Mouse (Mus musculus): Measurements from ENCODE around the gene Fcmr. TPM values are rescaled to one million over a fixed set of nuclear protein-coding genes. Genes with fewer than 3 reads are reported as not detected.
A peak's percentile ranks its signal among the peaks of the same experiment; 100 is the strongest.

The Fcmr gene
- polyA plus RNA-seq, 1 experiment from 2014 or later = 0.47 TPM

DNA sequence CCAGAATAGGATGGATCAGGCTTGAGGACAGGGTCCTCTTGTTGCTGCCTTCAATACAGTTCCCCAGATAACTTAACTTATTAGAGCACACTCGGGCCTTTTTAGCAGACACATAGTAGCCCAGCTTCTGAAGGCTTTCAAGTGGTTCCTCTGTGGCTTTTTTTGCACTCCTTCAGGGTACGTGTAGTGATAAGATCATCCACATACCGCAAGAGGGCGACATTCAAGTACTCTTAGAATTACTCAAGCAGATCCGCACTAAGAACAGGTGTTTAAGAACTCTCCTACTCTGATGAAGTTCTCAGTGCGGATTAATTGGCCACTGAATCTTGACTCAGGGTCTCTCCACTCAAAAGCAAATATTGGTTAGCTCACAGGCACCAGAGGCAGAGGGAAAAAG lies 27.2 kb upstream of the Fcmr start:
- Histone ChIP-seq H3K36me3 (no peaks in the 10 kb centered on the region), H3K9me3 (replicated peaks) (no peaks in the 10 kb centered on the region), H3K27me3 (no peaks in the 10 kb centered on the region; the same call in 1 of the 2 replicates), H3K4me1 (peaks cover 8% of the 10 kb centered on the region; the same call in 1 of the 2 replicates), H3K4me3 (replicated peaks) (no peak overlapping the region), H3K4me2 (no peak overlapping the region), H3K9ac (no peak overlapping the region), H3K27ac (no peak overlapping the region)
- no peak for ATAC-seq (replicated peaks; ENCODE audit: low FRiP score)
- 57% methylated on average over 6 of the region's 6 CpGs for WGBS

DNA sequence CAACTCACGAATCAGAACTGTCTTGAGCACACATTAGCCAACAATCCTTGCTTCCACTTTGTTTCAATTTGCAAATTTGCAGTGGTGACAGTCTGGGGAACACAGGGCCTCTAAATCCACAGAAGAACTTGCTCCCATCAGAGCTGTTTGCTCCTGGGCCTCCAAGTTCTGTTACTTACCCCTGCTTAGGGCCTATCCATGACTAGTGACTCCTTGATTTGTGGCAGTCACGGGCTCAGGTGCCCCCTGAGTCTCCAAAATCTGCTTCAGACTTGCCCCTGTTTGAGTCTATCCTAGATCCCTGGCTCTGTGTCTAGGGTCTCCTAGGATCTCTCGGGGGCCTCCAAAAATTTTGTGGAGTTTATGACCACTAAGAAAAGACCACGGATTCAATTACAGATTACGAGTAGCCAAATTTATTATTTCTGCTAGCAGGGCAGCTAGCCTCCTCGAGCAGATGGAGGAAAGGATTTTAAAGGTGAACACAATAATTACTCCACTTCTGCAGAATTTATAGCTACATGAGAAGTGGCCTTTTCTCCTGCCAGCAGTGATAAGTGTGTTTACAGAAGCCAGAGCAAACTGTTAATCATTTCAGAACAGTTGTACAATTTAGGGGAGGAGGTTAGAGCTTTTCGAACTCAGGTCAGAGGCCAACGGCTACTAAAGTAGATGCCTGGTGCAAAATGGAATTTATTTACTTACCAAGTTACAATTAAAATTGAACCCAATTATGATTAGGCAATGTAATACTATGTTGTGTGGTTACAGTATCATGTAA lies 24.7 kb upstream of the Fcmr start:
- 24% methylated on average over 8 of the region's 8 CpGs for WGBS
- Histone ChIP-seq H3K4me2 (no peak overlapping the region), H3K9me3 (replicated peaks) (no peaks in the 10 kb centered on the region), H3K9ac (no peak overlapping the region), H3K4me3 (replicated peaks) (no peak overlapping the region), H3K27me3 (no peaks in the 10 kb centered on the region; the same call in 1 of the 2 replicates), H3K36me3 (no peaks in the 10 kb centered on the region), H3K27ac (0 out of 2 replicates have a peak overlapping the region, but pooled peaks have one; percentile 1), H3K4me1 (peaks cover 8% of the 10 kb centered on the region; the same call in 1 of the 2 replicates)
- no peak; the same call in 1 of the 2 replicates for ATAC-seq (replicated peaks; ENCODE audit: low FRiP score)

GRCm38 (mm10) chr1:130841621-130842020 lies 23.8 kb upstream of the Fcmr start:
- Histone ChIP-seq H3K4me2 (no peak overlapping the region), H3K9me3 (replicated peaks) (no peaks in the 10 kb centered on the region), H3K4me3 (replicated peaks) (no peak overlapping the region), H3K27ac (no peak overlapping the region), H3K27me3 (no peaks in the 10 kb centered on the region; the same call in 1 of the 2 replicates), H3K4me1 (peaks cover 8% of the 10 kb centered on the region; the same call in 1 of the 2 replicates), H3K9ac (no peak overlapping the region), H3K36me3 (no peaks in the 10 kb centered on the region)
- ATAC-seq (replicated peaks; ENCODE audit: low FRiP score) = no peak
- WGBS = 58% methylated on average over 7 of the region's 7 CpGs

- 92% methylated on average over 7 of the region's 7 CpGs for WGBS
- H3K4me3 ChIP-seq (replicated peaks) = no peak overlapping the region
- H3K9ac ChIP-seq = no peak overlapping the region
- no peak overlapping the region for H3K27ac ChIP-seq
- H3K36me3 ChIP-seq = no peaks in the 10 kb centered on the region
- no peak overlapping the region for H3K4me2 ChIP-seq
- ATAC-seq (replicated peaks; ENCODE audit: low FRiP score) = no peak
- H3K9me3 ChIP-seq (replicated peaks) = no peaks in the 10 kb centered on the region
- H3K27me3 ChIP-seq = no peaks in the 10 kb centered on the region; the same call in 1 of the 2 replicates
- peaks cover 8% of the 10 kb centered on the region; the same call in 1 of the 2 replicates for H3K4me1 ChIP-seq
Measured at GRCm38 (mm10) chr1:130844516-130844915, 21.0 kb upstream of the Fcmr start.

- Histone ChIP-seq H3K9me3 (replicated peaks) (no peaks in the 10 kb centered on the region), H3K27ac (no peak overlapping the region), H3K4me3 (replicated peaks) (no peak overlapping the region), H3K27me3 (no peaks in the 10 kb centered on the region), H3K36me3 (no peaks in the 10 kb centered on the region), H3K4me2 (no peak overlapping the region), H3K9ac (no peak overlapping the region), H3K4me1 (no peaks in the 10 kb centered on the region; the same call in 1 of the 2 replicates)
- no peak for ATAC-seq (replicated peaks; ENCODE audit: low FRiP score)
- 85% methylated on average over 10 of the region's 10 CpGs for WGBS
Measured at GRCm38 (mm10) chr1:130849530-130850214, 15.8 kb upstream of the Fcmr start.

DNA sequence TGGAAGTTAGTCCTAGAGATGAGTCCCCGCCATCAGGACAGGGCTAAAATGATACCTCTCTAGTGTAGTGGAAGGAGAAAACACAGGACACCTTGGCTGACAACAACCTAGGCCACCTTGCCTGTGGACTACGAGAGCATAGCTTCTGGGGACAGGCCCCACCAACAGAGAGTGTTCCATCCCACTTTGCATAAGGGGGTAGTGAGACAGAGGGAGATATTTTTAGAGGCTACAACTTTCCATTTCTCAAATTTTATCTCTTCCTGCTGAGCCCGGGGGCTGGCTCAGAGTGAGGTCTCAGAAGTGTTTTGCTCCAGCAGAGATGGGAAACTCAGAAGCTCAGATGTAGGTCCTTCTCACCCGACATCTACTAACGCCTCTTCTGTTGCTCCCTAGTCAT lies 15.1 kb upstream of the Fcmr start:
- Histone ChIP-seq H3K9ac (no peak overlapping the region), H3K4me2 (no peak overlapping the region), H3K36me3 (no peaks in the 10 kb centered on the region), H3K27ac (no peak overlapping the region), H3K4me1 (no peaks in the 10 kb centered on the region; the same call in 1 of the 2 replicates), H3K4me3 (replicated peaks) (no peak overlapping the region), H3K9me3 (replicated peaks) (no peaks in the 10 kb centered on the region), H3K27me3 (no peaks in the 10 kb centered on the region)
- ATAC-seq (replicated peaks; ENCODE audit: low FRiP score) = no peak
- 85% methylated on average over 5 of the region's 5 CpGs for WGBS

DNA sequence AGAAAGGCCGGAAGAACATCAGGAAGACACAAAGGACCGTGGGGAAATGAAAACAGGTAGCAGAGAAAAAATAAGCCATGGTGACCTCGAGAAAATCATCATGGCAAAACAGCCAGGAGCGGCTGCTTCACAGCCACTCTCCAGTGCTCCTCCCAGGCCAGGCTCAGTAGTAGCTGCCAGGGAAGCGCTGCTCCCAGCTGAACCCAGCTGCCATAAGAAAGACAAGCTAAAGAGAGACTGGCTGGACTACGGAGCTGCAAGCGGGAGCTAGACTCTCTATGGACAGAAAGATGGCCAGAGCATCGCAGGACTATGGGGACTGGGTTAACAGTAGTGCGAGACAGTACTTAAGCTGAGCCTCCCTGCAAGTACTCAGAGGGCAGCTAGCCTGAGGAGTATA lies 10.7 kb upstream of the Fcmr start:
- Histone ChIP-seq H3K36me3 (no peaks in the 10 kb centered on the region), H3K4me2 (no peak overlapping the region), H3K9ac (no peak overlapping the region), H3K4me3 (replicated peaks) (no peak overlapping the region), H3K9me3 (replicated peaks) (no peaks in the 10 kb centered on the region), H3K27ac (no peak overlapping the region), H3K4me1 (no peaks in the 10 kb centered on the region; the same call in 1 of the 2 replicates), H3K27me3 (no peaks in the 10 kb centered on the region)
- WGBS = 85% methylated on average over 9 of the region's 9 CpGs
- ATAC-seq (replicated peaks; ENCODE audit: low FRiP score) = no peak

DNA sequence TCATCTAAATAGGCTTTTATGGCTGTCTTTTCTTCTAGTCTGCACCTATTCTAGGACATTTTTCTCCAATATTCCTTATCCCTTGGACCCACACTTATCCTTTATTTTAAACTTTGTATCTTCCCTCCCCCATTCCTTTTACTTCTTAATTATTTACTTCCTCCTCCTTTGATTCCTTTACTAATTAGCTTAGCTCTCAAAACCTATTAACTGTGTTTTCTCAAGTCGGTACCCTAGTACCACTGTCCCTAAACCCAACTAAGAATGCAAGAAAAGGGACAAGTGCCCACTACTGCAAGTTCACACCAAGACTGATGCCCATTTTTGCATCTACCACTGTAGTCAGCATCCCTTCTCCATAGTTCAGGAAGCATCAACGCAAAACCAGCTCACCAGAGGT lies 9.7 kb upstream of the Fcmr start:
- Histone ChIP-seq H3K9me3 (replicated peaks) (no peaks in the 10 kb centered on the region), H3K36me3 (no peaks in the 10 kb centered on the region), H3K9ac (no peak overlapping the region), H3K4me2 (no peak overlapping the region), H3K27ac (no peak overlapping the region), H3K4me1 (no peaks in the 10 kb centered on the region; the same call in 1 of the 2 replicates), H3K4me3 (replicated peaks) (no peak overlapping the region), H3K27me3 (no peaks in the 10 kb centered on the region)
- 78% methylated on average over 2 of the region's 2 CpGs for WGBS
- ATAC-seq (replicated peaks; ENCODE audit: low FRiP score) = no peak

DNA sequence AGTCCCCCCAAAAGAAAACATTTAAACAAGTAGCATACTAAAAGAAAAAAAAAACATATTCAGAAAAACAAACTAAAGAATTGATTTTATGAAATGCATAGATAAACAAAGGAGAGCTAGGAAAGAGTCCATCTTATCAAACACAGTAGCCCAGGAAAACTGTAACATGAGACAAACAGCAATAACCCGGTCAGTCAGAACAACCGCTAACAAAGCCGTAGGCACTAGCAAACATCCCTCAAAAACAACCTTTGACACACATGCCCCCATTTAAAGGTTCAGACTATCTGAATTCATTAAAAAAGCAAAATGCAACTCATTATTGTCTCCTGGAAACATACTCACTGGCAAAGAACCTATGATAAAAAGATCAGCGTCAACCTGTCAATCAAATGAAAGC lies 8.0 kb upstream of the Fcmr start:
- no peak overlapping the region for H3K4me2 ChIP-seq
- H3K4me3 ChIP-seq (replicated peaks) = no peak overlapping the region
- H3K27ac ChIP-seq = no peak overlapping the region
- no peaks in the 10 kb centered on the region for H3K9me3 ChIP-seq (replicated peaks)
- ATAC-seq (replicated peaks; ENCODE audit: low FRiP score) = no peak
- H3K27me3 ChIP-seq = no peaks in the 10 kb centered on the region
- 65% methylated on average over 4 of the region's 4 CpGs for WGBS
- H3K36me3 ChIP-seq = no peaks in the 10 kb centered on the region
- no peak overlapping the region for H3K9ac ChIP-seq
- H3K4me1 ChIP-seq = no peaks in the 10 kb centered on the region; the same call in 1 of the 2 replicates

DNA sequence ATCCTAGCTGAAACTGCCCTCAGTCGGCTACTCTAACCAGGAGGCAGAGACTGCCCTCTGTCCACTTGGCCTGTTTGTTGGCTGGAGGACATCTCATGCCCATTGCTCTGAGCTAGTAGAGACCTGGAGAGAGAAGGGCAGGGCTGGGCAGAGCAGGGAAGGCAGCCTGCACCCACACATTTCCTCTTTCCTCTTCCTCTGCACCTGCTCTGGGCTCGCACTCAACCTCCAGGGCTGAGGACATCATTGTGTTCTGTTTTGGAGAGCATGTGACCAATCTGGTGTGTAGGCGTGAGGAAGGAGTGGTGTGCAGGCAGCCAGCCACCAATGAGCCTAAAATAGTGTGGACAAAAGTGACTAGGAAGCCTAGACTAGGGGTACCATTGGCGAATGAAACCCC lies 1.2 kb upstream of the Fcmr start:
- WGBS = 81% methylated on average over 4 of the region's 4 CpGs

DNA sequence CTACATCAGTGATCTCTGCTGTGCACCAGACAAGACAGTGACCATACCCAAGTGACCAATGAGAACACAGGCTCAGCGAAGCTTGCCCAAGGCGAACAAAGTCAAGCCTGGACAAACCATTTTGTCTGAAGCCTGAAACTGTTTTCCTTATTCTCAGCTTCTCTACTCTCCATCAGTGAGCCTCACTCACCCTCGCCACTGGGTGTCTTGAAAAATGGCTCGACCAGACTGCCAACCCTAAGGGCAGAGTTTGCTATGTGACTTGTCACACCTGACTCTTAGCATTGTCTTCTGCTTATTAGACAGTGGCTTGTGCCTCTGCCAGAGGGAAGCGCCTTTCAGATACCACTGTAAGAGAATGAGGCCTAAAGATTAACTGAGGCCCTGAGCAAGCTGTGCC lies 728 bp upstream of the Fcmr start:
- H3K27me3 ChIP-seq = no peaks in the 10 kb centered on the region
- H3K9ac ChIP-seq = no peak overlapping the region
- 86% methylated on average over 5 of the region's 5 CpGs for WGBS
- no peak overlapping the region for H3K27ac ChIP-seq
- H3K36me3 ChIP-seq = no peaks in the 10 kb centered on the region
- H3K4me3 ChIP-seq (replicated peaks) = no peak overlapping the region
- no peaks in the 10 kb centered on the region for H3K9me3 ChIP-seq (replicated peaks)
- no peaks in the 10 kb centered on the region for H3K4me1 ChIP-seq
- H3K4me2 ChIP-seq = no peak overlapping the region
- no peak for ATAC-seq (replicated peaks; ENCODE audit: low FRiP score)

More for the DNA sequence above, 1.2 kb upstream of the Fcmr start:
- H3K4me3 ChIP-seq (replicated peaks) = no peak overlapping the region
- H3K9me3 ChIP-seq (replicated peaks) = no peaks in the 10 kb centered on the region
- H3K9ac ChIP-seq = no peak overlapping the region
- H3K4me2 ChIP-seq = no peak overlapping the region
- no peak overlapping the region for H3K27ac ChIP-seq
- H3K36me3 ChIP-seq = no peaks in the 10 kb centered on the region
- H3K27me3 ChIP-seq = no peaks in the 10 kb centered on the region
- H3K4me1 ChIP-seq = no peaks in the 10 kb centered on the region
- no peak for ATAC-seq (replicated peaks; ENCODE audit: low FRiP score)

GRCm38 (mm10) chr1:130872912-130873311 lies 7.4 kb downstream of the Fcmr start:
- H3K9me3 ChIP-seq (replicated peaks) = no peaks in the 10 kb centered on the region
- 85% methylated on average over 2 of the region's 2 CpGs for WGBS
- ATAC-seq (replicated peaks; ENCODE audit: low FRiP score) = no peak
- no peak overlapping the region for H3K27ac ChIP-seq
- no peak overlapping the region for H3K4me2 ChIP-seq
- H3K4me3 ChIP-seq (replicated peaks) = no peak overlapping the region
- H3K36me3 ChIP-seq = no peaks in the 10 kb centered on the region
- H3K27me3 ChIP-seq = peaks cover 18% of the 10 kb centered on the region
- H3K9ac ChIP-seq = no peak overlapping the region
- peaks cover 2% of the 10 kb centered on the region for H3K4me1 ChIP-seq
